Mouse (Mus musculus): ENCODE measurements at regions not wholly inside any gene's neighbourhood (a gene's known extent, or its start where the extent isn't known, plus 50 kb on each side); places are given as distances from the start of the nearest gene placed in this dataset.

- TF ChIP-seq CEBPB (IDR thresholded peaks at IDR 0.05; ENCODE audit: low read depth) (no peak), FOSL1 (IDR thresholded peaks at IDR 0.05; ENCODE audit: insufficient read depth, low read length, poor library complexity, severe bottlenecking) (no peak), USF1 (IDR thresholded peaks at IDR 0.05; ENCODE audit: low read depth) (no peak), MYOG (IDR thresholded peaks at IDR 0.05; ENCODE audit: control insufficient read depth, extremely low read depth, insufficient read length) (no peak), MYOD1 (IDR thresholded peaks at IDR 0.05; ENCODE audit: control insufficient read depth, insufficient read length, low read depth) (no peak), MAX (IDR thresholded peaks at IDR 0.05) (no peak), CTCF (IDR thresholded peaks at IDR 0.05; ENCODE audit: control insufficient read depth, insufficient read depth, insufficient read length) (no peak)
- Histone ChIP-seq H3ac (ENCODE audit: control insufficient read depth, insufficient read length, low read depth) (no peak overlapping the region), H3K79me3 (ENCODE audit: low read depth) (no peaks in the 10 kb centered on the region), H3K27me3 (ENCODE audit: control insufficient read depth, insufficient read depth, insufficient read length) (no peaks in the 10 kb centered on the region), H3K4me3 (ENCODE audit: insufficient read depth, poor library complexity, severe bottlenecking) (no peak overlapping the region), H3K79me2 (ENCODE audit: control insufficient read depth, insufficient read depth) (no peaks in the 10 kb centered on the region), H3K36me3 (ENCODE audit: control insufficient read depth, insufficient read depth) (no peaks in the 10 kb centered on the region)
Observed at GRCm38 (mm10) chr1:35720063-35720462, 348.1 kb upstream of the Hs6st1 start.

GRCm38 (mm10) chr1:35724366-35724900, 343.8 kb upstream of the Hs6st1 start:
- no peak overlapping the region for H3K4me3 ChIP-seq (ENCODE audit: insufficient read depth, poor library complexity, severe bottlenecking)
- TF ChIP-seq FOSL1 (IDR thresholded peaks at IDR 0.05; ENCODE audit: insufficient read depth, low read length, poor library complexity, severe bottlenecking): no peak
- TF ChIP-seq MAX (IDR thresholded peaks at IDR 0.05): no peak
- no peak for TF ChIP-seq MYOG (IDR thresholded peaks at IDR 0.05; ENCODE audit: control insufficient read depth, extremely low read depth, insufficient read length)
- TF ChIP-seq CEBPB (IDR thresholded peaks at IDR 0.05; ENCODE audit: low read depth): no peak
- TF ChIP-seq CTCF (IDR thresholded peaks at IDR 0.05; ENCODE audit: control insufficient read depth, insufficient read depth, insufficient read length): no peak
- TF ChIP-seq MYOD1 (IDR thresholded peaks at IDR 0.05; ENCODE audit: control insufficient read depth, insufficient read length, low read depth): no peak
- TF ChIP-seq USF1 (IDR thresholded peaks at IDR 0.05; ENCODE audit: low read depth): no peak
- no peaks in the 10 kb centered on the region for H3K79me2 ChIP-seq (ENCODE audit: control insufficient read depth, insufficient read depth)
- H3K36me3 ChIP-seq (ENCODE audit: control insufficient read depth, insufficient read depth): no peaks in the 10 kb centered on the region
- no peaks in the 10 kb centered on the region for H3K79me3 ChIP-seq (ENCODE audit: low read depth)
- no peak overlapping the region for H3ac ChIP-seq (ENCODE audit: control insufficient read depth, insufficient read length, low read depth)
- no peaks in the 10 kb centered on the region for H3K27me3 ChIP-seq (ENCODE audit: control insufficient read depth, insufficient read depth, insufficient read length)

- Histone ChIP-seq H3K4me3 (ENCODE audit: insufficient read depth, poor library complexity, severe bottlenecking) (no peak overlapping the region), H3K79me2 (ENCODE audit: control insufficient read depth, insufficient read depth) (no peaks in the 10 kb centered on the region), H3K36me3 (ENCODE audit: control insufficient read depth, insufficient read depth) (no peaks in the 10 kb centered on the region), H3K27me3 (ENCODE audit: control insufficient read depth, insufficient read depth, insufficient read length) (peaks cover 4% of the 10 kb centered on the region), H3ac (ENCODE audit: control insufficient read depth, insufficient read length, low read depth) (no peak overlapping the region), H3K79me3 (ENCODE audit: low read depth) (no peaks in the 10 kb centered on the region)
- no peak for TF ChIP-seq CEBPB (IDR thresholded peaks at IDR 0.05; ENCODE audit: low read depth)
- TF ChIP-seq MYOD1 (IDR thresholded peaks at IDR 0.05; ENCODE audit: control insufficient read depth, insufficient read length, low read depth): no peak
- no peak for TF ChIP-seq USF1 (IDR thresholded peaks at IDR 0.05; ENCODE audit: low read depth)
- TF ChIP-seq MYOG (IDR thresholded peaks at IDR 0.05; ENCODE audit: control insufficient read depth, extremely low read depth, insufficient read length): no peak
- TF ChIP-seq CTCF (IDR thresholded peaks at IDR 0.05; ENCODE audit: control insufficient read depth, insufficient read depth, insufficient read length): no peak
- TF ChIP-seq MAX (IDR thresholded peaks at IDR 0.05): no peak
- TF ChIP-seq FOSL1 (IDR thresholded peaks at IDR 0.05; ENCODE audit: insufficient read depth, low read length, poor library complexity, severe bottlenecking): no peak
Observed at GRCm38 (mm10) chr1:35726596-35726995, 341.6 kb upstream of the Hs6st1 start.

GRCm38 (mm10) chr1:35727310-35727990, 340.8 kb upstream of the Hs6st1 start:
- no peaks in the 10 kb centered on the region for H3K79me2 ChIP-seq (ENCODE audit: control insufficient read depth, insufficient read depth)
- H3K27me3 ChIP-seq (ENCODE audit: control insufficient read depth, insufficient read depth, insufficient read length): peaks cover 4% of the 10 kb centered on the region
- no peaks in the 10 kb centered on the region for H3K79me3 ChIP-seq (ENCODE audit: low read depth)
- no peaks in the 10 kb centered on the region for H3K36me3 ChIP-seq (ENCODE audit: control insufficient read depth, insufficient read depth)
- no peak overlapping the region for H3K4me3 ChIP-seq (ENCODE audit: insufficient read depth, poor library complexity, severe bottlenecking)
- no peak overlapping the region for H3ac ChIP-seq (ENCODE audit: control insufficient read depth, insufficient read length, low read depth)
- TF ChIP-seq MYOG (IDR thresholded peaks at IDR 0.05; ENCODE audit: control insufficient read depth, extremely low read depth, insufficient read length) (no peak), USF1 (IDR thresholded peaks at IDR 0.05; ENCODE audit: low read depth) (no peak), CEBPB (IDR thresholded peaks at IDR 0.05; ENCODE audit: low read depth) (no peak), FOSL1 (IDR thresholded peaks at IDR 0.05; ENCODE audit: insufficient read depth, low read length, poor library complexity, severe bottlenecking) (no peak), MAX (IDR thresholded peaks at IDR 0.05) (no peak), MYOD1 (IDR thresholded peaks at IDR 0.05; ENCODE audit: control insufficient read depth, insufficient read length, low read depth) (no peak), CTCF (IDR thresholded peaks at IDR 0.05; ENCODE audit: control insufficient read depth, insufficient read depth, insufficient read length) (no peak)

- no peaks in the 10 kb centered on the region for H3K79me2 ChIP-seq (ENCODE audit: control insufficient read depth, insufficient read depth)
- no peak overlapping the region for H3ac ChIP-seq (ENCODE audit: control insufficient read depth, insufficient read length, low read depth)
- H3K79me3 ChIP-seq (ENCODE audit: low read depth): no peaks in the 10 kb centered on the region
- no peak for TF ChIP-seq CTCF (IDR thresholded peaks at IDR 0.05; ENCODE audit: control insufficient read depth, insufficient read depth, insufficient read length)
- TF ChIP-seq MYOD1 (IDR thresholded peaks at IDR 0.05; ENCODE audit: control insufficient read depth, insufficient read length, low read depth): no peak
- TF ChIP-seq FOSL1 (IDR thresholded peaks at IDR 0.05; ENCODE audit: insufficient read depth, low read length, poor library complexity, severe bottlenecking): no peak
- no peak for TF ChIP-seq CEBPB (IDR thresholded peaks at IDR 0.05; ENCODE audit: low read depth)
- no peak for TF ChIP-seq MAX (IDR thresholded peaks at IDR 0.05)
- no peak for TF ChIP-seq MYOG (IDR thresholded peaks at IDR 0.05; ENCODE audit: control insufficient read depth, extremely low read depth, insufficient read length)
- no peak for TF ChIP-seq USF1 (IDR thresholded peaks at IDR 0.05; ENCODE audit: low read depth)
- no peaks in the 10 kb centered on the region for H3K36me3 ChIP-seq (ENCODE audit: control insufficient read depth, insufficient read depth)
- peaks cover 8% of the 10 kb centered on the region for H3K27me3 ChIP-seq (ENCODE audit: control insufficient read depth, insufficient read depth, insufficient read length)
- no peak overlapping the region for H3K4me3 ChIP-seq (ENCODE audit: insufficient read depth, poor library complexity, severe bottlenecking)
Observed at GRCm38 (mm10) chr1:35729785-35730295, 338.4 kb upstream of the Hs6st1 start.

All from C2C12 (cell line).